Mouse (Mus musculus) T-cell, adult 2 months (primary cell): ENCODE measurements around the gene Rgl1.

Experiments
- DNase-seq: peaks from one replicate; pipeline ENCODE4 v3.0.0; 2022; ENCODE audit warnings: low spot score

The Rgl1 gene

GRCm38 (mm10) chr1:152585385-152585984 lies 180.7 kb downstream of the Rgl1 start:
- peak; percentile 48 for DNase-seq

DNA sequence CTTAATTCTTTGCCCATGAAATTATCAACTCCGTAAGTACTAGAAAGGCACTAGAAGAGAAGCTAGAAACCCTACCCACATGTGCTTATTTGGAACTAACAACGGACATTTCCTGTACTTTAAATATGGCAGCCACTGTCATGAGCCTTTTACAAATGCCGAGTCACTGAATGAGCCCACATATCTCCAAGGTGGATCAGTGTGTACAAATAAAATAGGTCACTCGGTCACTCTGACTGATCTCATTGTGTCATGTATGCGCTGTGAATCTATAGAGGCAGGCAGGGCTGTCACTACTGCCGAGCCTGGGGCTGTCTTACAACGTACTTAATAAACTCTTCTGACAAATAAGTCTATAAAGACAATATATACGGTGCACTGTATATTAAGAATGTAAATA lies 181.2 kb downstream of the Rgl1 start:
- DNase-seq = no peak

GRCm38 (mm10) chr1:152581127-152581905 lies 184.8 kb downstream of the Rgl1 start:
- DNase-seq = no peak

DNA sequence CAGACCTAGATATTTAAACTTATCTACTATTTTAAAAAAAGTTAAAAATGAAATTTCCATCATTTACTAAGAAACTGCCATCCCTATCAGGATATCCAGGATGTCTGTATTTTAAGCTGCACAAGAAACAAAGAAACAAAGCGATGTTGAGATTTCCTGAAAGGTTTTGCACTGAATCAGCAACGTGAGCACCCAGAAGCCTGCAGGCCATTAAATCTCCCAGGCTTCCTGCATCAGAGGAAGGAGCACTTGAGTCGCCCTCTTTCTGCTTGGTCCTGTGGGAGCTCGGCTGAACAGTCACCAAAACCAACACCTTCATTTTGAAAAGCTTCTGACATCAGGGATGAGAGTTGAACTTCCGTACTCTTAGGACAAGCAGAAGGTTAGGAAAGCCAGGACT lies 187.2 kb downstream of the Rgl1 start:
- no peak for DNase-seq

GRCm38 (mm10) chr1:152578108-152578721 lies 187.9 kb downstream of the Rgl1 start:
- DNase-seq = no peak

GRCm38 (mm10) chr1:152576614-152577144 lies 189.5 kb downstream of the Rgl1 start:
- no peak for DNase-seq

GRCm38 (mm10) chr1:152575096-152575495 lies 191.1 kb downstream of the Rgl1 start:
- DNase-seq = no peak

GRCm38 (mm10) chr1:152573470-152574059 lies 192.6 kb downstream of the Rgl1 start:
- no peak for DNase-seq

DNA sequence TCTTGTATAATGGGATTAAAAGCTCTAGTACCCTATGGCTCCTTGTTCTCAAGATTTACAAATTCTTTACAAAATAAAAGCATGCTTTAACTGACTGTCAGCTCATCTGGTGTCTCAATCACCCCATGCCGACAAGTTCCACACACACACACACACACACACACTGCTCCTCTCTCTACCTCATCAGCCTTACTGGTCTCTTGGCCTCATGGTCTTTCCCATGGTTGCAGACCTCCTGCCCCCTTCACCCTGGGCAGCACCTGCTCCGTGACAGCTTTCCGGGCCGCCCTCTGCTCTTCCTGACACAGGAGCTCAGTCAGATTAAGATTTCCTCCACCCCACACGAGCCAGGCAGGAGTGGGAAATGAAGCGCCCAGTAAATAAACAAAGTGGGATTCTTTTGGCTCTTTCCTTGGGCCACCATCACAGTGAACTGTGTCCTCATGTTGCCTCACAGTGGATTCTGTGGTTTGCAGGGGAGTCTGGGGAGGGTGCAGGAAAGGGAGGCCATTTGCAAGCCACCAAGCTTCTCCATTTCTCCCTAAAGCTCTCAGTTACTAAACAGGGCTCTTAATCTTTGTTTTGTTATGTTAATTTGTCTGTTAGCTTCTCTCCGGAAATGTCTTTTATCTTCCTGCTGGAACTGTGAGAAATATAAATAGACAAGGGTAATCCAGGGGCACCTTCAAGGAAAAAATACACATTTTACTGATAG lies 193.2 kb downstream of the Rgl1 start:
- no peak for DNase-seq

GRCm38 (mm10) chr1:152571340-152571739 lies 194.8 kb downstream of the Rgl1 start:
- no peak for DNase-seq

- no peak for DNase-seq
These were observed 195.5 kb downstream of the Rgl1 start for GRCm38 (mm10) chr1:152570681-152571080.

DNA sequence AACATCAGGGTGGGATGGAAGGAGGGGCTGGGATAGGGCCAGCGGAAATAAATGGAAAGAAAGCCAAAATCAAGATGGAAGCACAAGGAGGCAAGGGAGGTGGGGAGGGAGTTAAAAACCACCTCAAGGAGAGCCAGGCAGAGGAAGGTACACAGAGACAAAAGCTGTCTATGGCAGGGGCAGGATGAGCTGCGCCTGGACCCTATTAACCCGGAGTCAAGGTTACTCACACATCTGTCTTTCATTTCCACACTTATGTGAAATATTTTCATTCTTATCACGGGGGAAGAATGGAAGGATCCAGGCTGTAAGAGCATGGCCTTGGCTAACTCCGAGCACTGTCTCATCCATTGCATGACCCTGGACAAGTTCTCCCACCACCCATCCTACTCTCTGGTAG lies 202.9 kb downstream of the Rgl1 start:
- no peak for DNase-seq

DNA sequence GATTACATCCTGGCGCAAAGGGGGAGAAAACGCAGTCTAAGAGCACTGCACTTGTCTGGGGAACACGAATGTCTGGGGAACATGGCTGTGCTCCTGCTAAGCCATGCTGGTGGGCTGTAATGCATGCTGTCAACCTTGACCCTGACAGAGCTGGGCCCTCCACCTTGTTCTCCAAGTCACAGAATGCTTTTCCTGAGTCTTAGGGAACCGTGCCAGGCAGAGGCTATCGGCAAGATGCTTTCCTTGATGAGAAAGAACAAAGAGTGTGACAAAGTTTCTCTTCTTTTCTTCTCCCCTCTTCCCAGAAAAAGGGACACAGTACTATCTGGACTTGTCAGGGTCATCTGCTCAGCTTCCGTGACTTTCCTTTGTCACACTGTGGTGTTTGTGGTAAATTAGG lies 203.3 kb downstream of the Rgl1 start:
- DNase-seq = no peak

DNA sequence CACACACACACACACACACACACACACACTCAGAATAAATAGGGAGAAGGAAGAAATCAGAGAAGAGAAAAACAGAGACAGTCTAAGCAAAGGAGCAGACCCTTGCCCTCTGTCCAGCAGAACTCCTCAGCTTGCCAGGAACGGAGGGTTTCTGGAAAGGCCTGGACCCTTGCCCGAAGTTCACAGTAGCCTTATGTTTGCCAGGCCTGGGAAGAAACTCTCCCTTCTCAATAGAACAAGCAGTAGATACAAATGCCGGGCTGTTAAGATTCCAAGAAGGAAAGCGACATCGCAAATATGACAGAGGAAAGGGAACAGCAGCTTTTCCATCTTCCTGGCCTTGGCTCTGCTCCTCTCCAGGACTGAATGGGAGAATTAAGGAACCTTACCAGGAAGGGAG lies 205.7 kb downstream of the Rgl1 start:
- no peak for DNase-seq

- no peak for DNase-seq
These were observed 209.4 kb downstream of the Rgl1 start for GRCm38 (mm10) chr1:152556576-152557281.

DNA sequence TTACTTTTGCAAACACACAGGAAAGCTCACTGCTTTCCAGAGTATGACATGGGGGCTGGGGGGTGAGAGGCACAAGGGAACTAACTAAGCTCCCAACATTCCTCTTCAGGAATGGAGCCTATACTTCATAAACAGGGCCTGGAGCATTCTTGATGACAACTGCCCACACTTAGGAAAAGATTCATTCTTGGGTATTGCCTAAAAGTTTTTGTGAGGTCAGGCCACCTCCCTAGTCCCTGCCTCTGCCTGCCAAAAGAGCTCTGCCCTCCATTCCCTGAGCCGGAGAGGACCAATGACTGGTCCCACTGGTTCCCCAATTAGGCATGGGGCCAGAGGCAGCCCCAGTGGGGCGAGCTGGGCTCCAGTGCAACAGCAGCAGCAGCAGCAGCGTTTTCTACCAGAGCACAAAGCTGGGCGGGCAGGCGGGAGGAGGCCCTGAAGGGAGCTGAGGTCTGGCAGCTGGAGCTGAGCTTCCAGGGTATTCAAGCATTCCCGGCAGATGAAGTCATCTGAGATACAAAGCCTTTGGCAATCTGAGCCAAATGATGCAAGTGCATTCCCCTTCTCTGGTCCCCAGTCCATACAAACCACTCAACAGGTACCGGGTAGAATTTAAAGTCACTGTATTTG lies 210.1 kb downstream of the Rgl1 start:
- no peak for DNase-seq

- no peak for DNase-seq
These were observed 212.1 kb downstream of the Rgl1 start for GRCm38 (mm10) chr1:152553912-152554547.

GRCm38 (mm10) chr1:152550973-152551372 lies 215.2 kb downstream of the Rgl1 start:
- DNase-seq = no peak

DNA sequence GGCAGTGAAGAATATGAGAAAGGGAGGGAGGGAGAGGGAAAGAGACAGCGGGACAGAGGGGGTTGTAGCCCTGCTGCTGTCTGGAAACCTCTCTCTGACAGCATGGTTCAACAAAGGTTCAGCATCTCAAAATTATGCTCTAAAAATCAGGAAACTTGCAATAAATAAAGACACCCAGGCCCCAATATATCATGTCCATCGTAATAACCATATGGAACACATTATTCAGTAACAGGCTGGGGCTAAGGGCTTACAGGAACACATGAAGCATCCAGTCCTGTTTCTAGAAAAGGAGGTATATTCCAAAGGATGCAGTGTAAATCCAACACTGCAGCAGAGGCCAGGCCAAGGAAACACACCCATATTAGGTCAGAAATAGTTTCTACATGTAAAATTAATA lies 215.6 kb downstream of the Rgl1 start:
- no peak for DNase-seq

GRCm38 (mm10) chr1:152549061-152549738 lies 217.0 kb downstream of the Rgl1 start:
- no peak for DNase-seq
